Mouse (Mus musculus): Measurements from ENCODE around the gene Mapk14. TPM values are rescaled to one million over a fixed set of nuclear protein-coding genes. Genes with fewer than 3 reads are reported as not detected.

Mapk14 gene
- 10 to 100 TPM; 66.1 to 84.1 TPM for total RNA-seq (2021)
- long read RNA-seq, experiment 1, transcript Mapk14-202 (12 exons, 3,548 nt), result major isoform, 31 of 69 reads
- long read RNA-seq, experiment 1, transcript Mapk14-201 (12 exons, 3,562 nt), result minor isoform, 5 of 69 reads
- long read RNA-seq, experiment 1, partial matches to known transcripts, result 5 of 69 reads
- long read RNA-seq, experiment 1, other reads (novel, unspliced or antisense), result 25 of 69 reads
- long read RNA-seq, experiment 2, transcript Mapk14-202 (12 exons, 3,548 nt), result major isoform, 23 of 35 reads
- long read RNA-seq, experiment 2, partial matches to known transcripts, result 1 of 35 reads
- long read RNA-seq, experiment 2, other reads (novel, unspliced or antisense), result 5 of 35 reads

GRCm38 (mm10) chr17:28690776-28691686, at the start of gene Mapk14:
Mapk14 (plus strand) TSS chr17:28691329.
- DNase-seq, result peak; percentile 100

DNA sequence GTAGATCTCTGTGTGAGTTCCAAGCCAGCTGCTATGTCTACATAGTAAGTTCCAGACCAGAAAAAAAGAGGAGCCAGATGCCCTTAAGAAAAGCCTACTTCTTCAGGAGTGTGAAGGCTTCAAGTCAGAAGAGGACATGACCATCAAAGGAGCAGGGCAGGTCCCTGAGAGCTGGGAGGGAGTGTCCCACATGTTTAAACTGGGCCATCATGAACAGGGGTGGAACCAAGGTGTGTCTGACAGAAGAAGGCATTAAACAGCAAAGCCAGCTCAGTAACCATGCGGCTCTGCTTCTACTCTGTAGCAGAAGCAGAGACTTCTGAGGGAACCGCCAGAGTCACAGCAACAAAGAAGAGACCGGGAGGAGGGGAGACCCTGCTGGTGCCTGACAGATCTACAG, 47.4 kb upstream of the Mapk14 start:
- DNase-seq, result no peak

DNA sequence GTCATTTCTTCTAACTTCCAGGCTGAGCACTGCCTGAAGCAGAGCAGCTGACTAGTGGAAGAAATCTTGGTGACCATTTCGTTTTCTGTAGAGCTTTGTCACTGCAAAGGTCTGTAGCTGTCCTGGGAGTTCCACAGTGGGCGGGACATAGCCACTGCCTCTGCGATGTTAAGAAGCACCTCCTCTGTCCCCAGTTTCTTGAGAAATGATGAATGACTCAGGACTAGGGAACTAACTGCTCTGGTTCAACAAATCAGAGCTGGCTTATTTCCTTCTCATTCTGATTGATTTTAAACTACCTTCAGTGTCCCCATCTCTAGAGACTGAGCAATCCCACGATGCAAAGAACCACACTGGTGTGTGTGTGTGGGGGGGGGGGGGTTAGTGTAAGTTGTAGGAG, 47.0 kb upstream of the Mapk14 start:
- no peak for DNase-seq

DNA sequence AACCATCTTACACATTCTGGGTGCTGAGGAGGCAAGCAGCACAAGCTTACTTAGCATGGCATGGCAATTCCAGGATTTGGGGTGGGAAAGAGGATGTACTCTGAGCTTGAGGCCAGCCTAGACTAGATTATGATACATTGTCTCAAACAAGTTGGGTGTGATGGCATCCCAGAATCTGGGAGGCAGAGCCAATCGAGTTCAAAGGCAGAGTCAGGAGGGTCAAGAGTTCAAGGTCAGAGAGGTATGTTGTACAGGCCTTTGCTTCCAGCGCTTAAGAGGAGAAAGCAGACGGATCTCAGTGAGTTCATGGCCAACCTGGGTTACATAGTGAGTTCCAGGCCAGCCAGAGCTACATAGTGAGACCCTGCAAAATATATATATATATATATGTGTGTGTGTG, 44.9 kb upstream of the Mapk14 start:
- DNase-seq, result no peak

- peak; percentile 48 to 61 for DNase-seq
These were observed 42.3 kb upstream of the Mapk14 start for GRCm38 (mm10) chr17:28648607-28649370.

GRCm38 (mm10) chr17:28650268-28650667, 40.9 kb upstream of the Mapk14 start:
- DNase-seq, result peak in 1 of 2 experiments; percentile 16

DNA sequence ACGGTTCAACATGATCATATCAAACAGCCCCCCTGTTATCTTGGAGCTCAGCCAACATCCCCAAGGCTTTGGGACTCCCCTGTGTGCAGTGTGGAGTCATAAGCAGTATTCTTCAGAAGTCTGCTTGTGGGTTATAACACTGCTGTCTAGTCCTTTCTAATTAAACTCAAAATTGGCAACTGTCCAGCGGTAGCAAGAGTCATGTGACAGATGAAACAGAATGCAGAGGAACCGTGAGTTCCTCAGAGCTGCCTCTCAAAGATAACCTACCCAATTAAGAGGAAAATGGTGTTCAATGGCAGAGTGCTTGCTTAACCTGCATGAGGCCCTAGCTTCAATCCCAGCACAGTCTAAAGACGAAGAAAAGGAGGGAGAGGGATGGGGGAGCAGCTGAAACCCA, 33.2 kb upstream of the Mapk14 start:
- no peak for DNase-seq

GRCm38 (mm10) chr17:28659564-28659963, 31.6 kb upstream of the Mapk14 start:
- DNase-seq, result no peak

- DNase-seq, result no peak
These were observed 8.6 kb upstream of the Mapk14 start for GRCm38 (mm10) chr17:28682311-28683084.

DNA sequence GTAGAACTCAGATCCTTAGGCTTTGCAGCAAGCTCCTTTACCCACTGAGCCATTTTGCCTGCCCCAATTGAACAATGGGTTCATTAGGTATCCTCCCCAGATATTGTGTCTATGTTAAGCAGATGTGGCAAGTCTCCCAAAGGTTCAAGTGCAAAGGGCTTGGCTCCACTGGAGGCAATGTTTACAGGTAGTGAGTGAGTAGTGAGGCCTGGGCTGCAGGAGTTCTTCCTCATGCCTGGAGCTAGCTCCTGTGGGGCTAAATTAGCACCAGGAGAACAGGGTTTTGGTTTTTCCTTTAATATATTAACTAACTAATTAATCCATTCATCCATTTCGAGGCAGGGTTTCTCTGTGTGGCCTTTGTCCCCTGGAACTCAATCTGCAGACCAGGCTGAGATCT, 7.5 kb upstream of the Mapk14 start:
- no peak for DNase-seq

GRCm38 (mm10) chr17:28684631-28685030, 6.5 kb upstream of the Mapk14 start:
- no peak for DNase-seq

- DNase-seq, result no peak
These were observed 3.8 kb upstream of the Mapk14 start for GRCm38 (mm10) chr17:28687354-28687753.

DNA sequence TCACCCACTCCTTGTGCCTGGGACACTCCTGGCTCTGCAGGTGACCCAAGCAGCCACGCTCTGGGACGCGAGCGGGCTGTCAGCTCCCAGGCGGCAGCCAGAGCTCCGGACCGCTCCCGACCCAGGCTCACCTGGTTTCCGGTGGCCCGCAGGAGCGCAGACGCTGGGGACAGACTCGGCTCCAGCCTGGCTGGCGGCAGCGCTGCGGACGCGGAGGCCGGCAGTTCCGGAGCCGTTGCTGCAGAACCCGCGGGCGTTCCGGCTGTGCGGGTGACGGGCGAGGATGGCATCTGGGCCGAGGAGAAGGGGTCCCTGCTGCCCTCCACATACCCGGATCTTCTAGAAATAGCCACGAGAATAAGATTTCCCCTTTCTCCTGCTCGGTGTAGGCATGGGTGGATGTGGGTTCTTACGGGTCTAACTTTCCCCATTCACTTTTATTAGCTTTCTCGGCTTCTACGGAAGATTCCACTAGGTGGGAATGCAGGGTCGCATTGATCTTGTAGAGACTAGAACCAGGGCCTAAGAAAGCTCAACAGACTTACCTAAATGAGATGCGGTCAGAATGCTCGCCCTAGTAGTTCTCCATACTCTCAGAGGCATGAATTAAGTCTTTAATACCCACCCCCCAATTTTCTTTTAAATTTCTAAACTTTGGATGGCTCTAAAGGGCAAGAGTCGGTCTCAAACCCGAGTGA, 1.4 kb upstream of the Mapk14 start, which contains the start of gene Slc26a8:
Slc26a8 (minus strand) TSS at position 648 of the 698 bp plus-strand sequence.
- peak; percentile 48 to 60 for DNase-seq

- peak; percentile 71 to 80 for DNase-seq
These were observed 685 bp downstream of the Mapk14 start for GRCm38 (mm10) chr17:28691687-28692340.

- DNase-seq, result peak; percentile 77 to 80
These were observed 1.2 kb downstream of the Mapk14 start for GRCm38 (mm10) chr17:28692341-28692710.

DNA sequence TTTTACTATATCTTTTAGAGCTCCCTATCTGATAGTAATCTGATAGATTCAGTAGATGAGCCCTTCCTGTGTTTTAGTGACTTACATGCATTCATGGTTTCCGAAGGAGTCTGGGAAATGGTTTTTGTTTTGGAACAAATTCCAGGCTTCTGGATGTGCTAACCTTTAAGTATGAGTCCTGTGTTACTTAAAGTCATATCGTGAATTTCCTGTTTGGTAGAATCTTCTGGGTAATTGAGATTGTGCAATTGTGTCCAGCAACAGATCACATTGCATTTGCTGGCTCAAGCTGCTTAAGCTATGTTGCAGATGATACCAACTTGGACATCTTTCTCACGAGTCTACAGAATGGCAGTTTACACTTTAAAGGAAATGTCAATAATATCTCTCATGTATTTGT, 2.0 kb downstream of the Mapk14 start:
- no peak for DNase-seq

DNA sequence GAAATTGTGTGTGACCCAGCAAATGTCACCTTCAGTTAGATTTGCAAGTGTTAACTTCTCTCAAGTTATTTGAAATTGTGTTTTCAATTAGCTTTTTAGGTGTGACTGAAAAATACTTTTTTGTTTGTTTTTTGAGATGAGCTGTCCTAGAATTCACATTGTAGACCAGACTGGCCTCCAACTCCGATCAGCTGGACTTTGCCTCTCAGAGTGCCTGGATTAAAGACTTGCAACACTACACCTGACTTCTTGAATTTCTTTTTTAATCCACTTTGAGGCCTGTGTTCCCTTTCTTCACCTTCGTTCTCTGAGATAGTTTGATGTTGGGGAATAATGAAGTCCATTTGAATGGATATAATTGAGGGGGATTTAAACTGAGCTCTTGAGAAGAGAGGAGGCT, 2.9 kb downstream of the Mapk14 start:
- DNase-seq, result no peak

DNA sequence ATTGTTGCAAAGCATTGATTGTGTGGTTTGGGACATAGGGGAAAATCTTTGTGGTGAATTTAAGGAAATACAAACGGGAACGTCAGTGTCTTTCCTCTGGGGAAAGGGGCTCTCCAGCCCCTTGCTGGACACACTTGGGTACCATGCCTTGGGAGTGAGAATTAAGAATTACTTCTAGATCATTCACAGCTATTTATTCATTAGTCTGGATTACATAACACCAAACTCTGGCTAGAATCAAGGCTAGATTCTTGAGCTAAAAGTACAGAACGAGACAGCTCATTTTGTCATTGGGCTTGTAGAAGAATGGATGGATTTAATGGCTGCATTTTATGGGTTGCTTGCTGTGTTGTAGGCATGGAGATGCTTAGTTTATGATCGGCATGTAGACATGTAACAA, 3.7 kb downstream of the Mapk14 start:
- no peak for DNase-seq

GRCm38 (mm10) chr17:28696641-28697040, 5.5 kb downstream of the Mapk14 start:
- DNase-seq, result no peak
